ENCODE assay signal across 14 mouse cellular contexts in genomic region chr11:82687668-82688067, GRCm38 (mm10).
"Had no signal": no experiment of that assay in that cellular context is flagged by ENCODE, and none has a peak within 500 bp of the region (broad histone marks: within the 10 kb centered on the region; RNA-seq: fewer than 3 reads in every experiment).

No protein-coding gene starts in this region.

- H3K4me3 ChIP-seq: liver, embryonic 13.5 days; midbrain, embryonic 15.5 days; myocyte; neural tube, embryonic 13.5 days; stomach, embryonic 15.5 days had no signal

- H3K27ac ChIP-seq: kidney, postnatal 0 days; liver, embryonic 13.5 days; midbrain, embryonic 15.5 days; neural tube, embryonic 13.5 days; stomach, embryonic 15.5 days had no signal

- DNase-seq: kidney, adult 2 months; kidney, postnatal 25 days; liver, embryonic 13.5 days; lung, adult 2 months; lung, postnatal 14 days; lung, postnatal 4 days; retina, postnatal 1 day; spleen, adult 18-20 months; thymus, postnatal 25 days had no signal
